Mouse (Mus musculus) megakaryocyte, embryonic 14.5 days (primary cell): ENCODE results near the gene Fbxo31.

Experiments used
- FLI1 ChIP-seq: IDR thresholded peaks from 2 replicates; pipeline ENCODE4 v1.6.1; 2012; ENCODE audit warnings: low read length, inconsistent platforms, mixed read lengths
- GATA1 ChIP-seq: IDR thresholded peaks from 3 replicates; pipeline ENCODE4 v1.6.1; 2012; ENCODE audit warnings: mixed read lengths, low read length, inconsistent platforms, borderline replicate concordance

GRCm38 (mm10) chr8:121511751-121512150, 66.9 kb downstream of the Fbxo31 start:
- TF ChIP-seq GATA1 = no peak
- TF ChIP-seq FLI1 = no peak
